Comparison of ENCODE assay signal across 8 mouse cellular contexts in genomic region chr2:20520099-20520475, GRCm38 (mm10).
A peak's percentile ranks its signal among the peaks of the same experiment; 100 is the strongest.
DNase-seq lines count a peak whose midpoint lies in the region; ATAC-seq and TF ChIP-seq lines count a peak whose summit lies in the region.

No protein-coding gene starts in this region.

- no peaks in the 10 kb centered on the region for H3K27me3 ChIP-seq in heart, adult 2 months (ENCODE audit: control insufficient read depth, insufficient read depth, low read length)
- no peaks in the 10 kb centered on the region for H3K27me3 ChIP-seq in heart, embryonic 14.5 days (ENCODE audit: control insufficient read depth, insufficient read depth, low read length)
- no peaks in the 10 kb centered on the region for H3K27me3 ChIP-seq in liver, postnatal 0 days (ENCODE audit: insufficient read depth, low read length)

- ATAC-seq in heart, embryonic 14.5 days (ENCODE audit: insufficient number of reproducible peaks, insufficient read depth, low FRiP score, low read depth), result 0 out of 2 replicates have a peak, but pooled peaks have one; percentile 5
- no peak; the same call in 1 of the 2 replicates for ATAC-seq in liver, postnatal 0 days

- peaks cover 5% of the 10 kb centered on the region for H3K4me1 ChIP-seq in heart, adult 2 months (ENCODE audit: control insufficient read depth, insufficient read depth, low read length)
- H3K4me1 ChIP-seq in heart, embryonic 14.5 days (ENCODE audit: control insufficient read depth in 2 of 2, insufficient read depth in 2 of 2, low read length in 2 of 2), result peaks cover 4 to 19% of the 10 kb centered on the region in 2 experiments
- peaks cover 12% of the 10 kb centered on the region for H3K4me1 ChIP-seq in liver, postnatal 0 days (ENCODE audit: insufficient read depth)

- peak overlapping the region; percentile 68 for H3K4me2 ChIP-seq in heart, embryonic 14.5 days (ENCODE audit: low read length)
- peak overlapping the region; percentile 71 for H3K4me2 ChIP-seq in liver, postnatal 0 days (ENCODE audit: low read depth, low read length)

- peak overlapping the region; percentile 77 for H3K9ac ChIP-seq in heart, adult 2 months (ENCODE audit: low read depth, low read length)
- H3K9ac ChIP-seq in heart, embryonic 14.5 days (ENCODE audit: low read length), result peak overlapping the region; percentile 69
- H3K9ac ChIP-seq in liver, postnatal 0 days (replicated peaks), result peak overlapping the region; percentile 43; the same call in 1 of the 2 replicates

- 0 out of 2 replicates have a peak, but pooled peaks cover 2% of the 10 kb centered on the region for H3K79me2 ChIP-seq in heart, adult 2 months (replicated peaks; ENCODE audit: control insufficient read depth, insufficient read depth, low read length)

- no peaks in the 10 kb centered on the region for H3K9me3 ChIP-seq in heart, embryonic 14.5 days (ENCODE audit: control insufficient read depth, low read length)
- no peaks in the 10 kb centered on the region for H3K9me3 ChIP-seq in liver, postnatal 0 days (ENCODE audit: low read length)

- peaks cover 2% of the 10 kb centered on the region; the same call in 1 of the 2 replicates for H3K36me3 ChIP-seq in heart, adult 2 months (ENCODE audit: control insufficient read depth, insufficient read depth, low read length)
- H3K36me3 ChIP-seq in heart, embryonic 14.5 days (ENCODE audit: control insufficient read depth, insufficient read depth, low read length), result no peaks in the 10 kb centered on the region
- no peaks in the 10 kb centered on the region for H3K36me3 ChIP-seq in liver, postnatal 0 days (replicated peaks; ENCODE audit: insufficient read depth, low read length)

- peak in 1 of 2 experiments; percentile 33 for DNase-seq in heart, adult 2 months
- DNase-seq in heart, adult 8-10 months (ENCODE audit: low spot score), result no peak
- peak; percentile 60 for DNase-seq in R1 (ENCODE audit: low read depth, low spot score)
- no peak for DNase-seq in liver, postnatal 0 days
- no peak for DNase-seq in right cerebral cortex, postnatal 36 days (ENCODE audit: low spot score in 2 of 2)
- no peak for DNase-seq in frontal cortex, postnatal 10 days (ENCODE audit: low spot score in 2 of 2)
- DNase-seq in layer of hippocampus, adult 11-12 months (ENCODE audit: low spot score), result no peak

- TF ChIP-seq POLR2A in heart, adult 2 months (IDR thresholded peaks at IDR 0.05; ENCODE audit: insufficient read depth, low read depth, low read length), result no peak

- under 1% methylated on average over 12 of the region's 12 CpGs for WGBS in heart, adult 2 months
- 0% methylated on average over 12 of the region's 12 CpGs for WGBS in heart, embryonic 14.5 days
- 2% methylated on average over 12 of the region's 12 CpGs for WGBS in liver, postnatal 0 days (ENCODE audit: insufficient replicate concordance)

- H3K27ac ChIP-seq in heart, adult 2 months, result peak overlapping the region; percentile 88
- peak overlapping the region; percentile 59 to 76 for H3K27ac ChIP-seq in heart, embryonic 14.5 days (replicated peaks in 1 of 2; ENCODE audit: control insufficient read depth in 1 of 2, insufficient read depth in 1 of 2, low read depth in 2 of 2, low read length in 2 of 2)
- no peak overlapping the region for H3K27ac ChIP-seq in liver, postnatal 0 days (ENCODE audit: low read depth)

- intact Hi-C loops in heart, adult 2 months (cut with DNase I), result loop anchor here (10.0 kb wide), 1 partner anchor 255 kb away; no protein-coding TSS in a partner anchor

- H3K4me3 ChIP-seq in heart, adult 2 months, result peak overlapping the region; percentile 60
- peak overlapping the region; percentile 56 to 59 for H3K4me3 ChIP-seq in heart, embryonic 14.5 days (ENCODE audit: control insufficient read depth in 1 of 2, insufficient read depth in 1 of 2, low read depth in 1 of 2, low read length in 2 of 2)
- H3K4me3 ChIP-seq in liver, postnatal 0 days (ENCODE audit: low read depth, low read length), result peak overlapping the region; percentile 52

- TF ChIP-seq EP300 in heart, adult 2 months (IDR thresholded peaks at IDR 0.05; ENCODE audit: insufficient read depth, low read depth, low read length), result no peak
- TF ChIP-seq EP300 in liver, postnatal 0 days (IDR thresholded peaks at IDR 0.05; ENCODE audit: low read depth), result no peak

- no peak for TF ChIP-seq CTCF in heart, adult 2 months (IDR thresholded peaks at IDR 0.05)
- TF ChIP-seq CTCF in liver, postnatal 0 days (IDR thresholded peaks at IDR 0.05; ENCODE audit: low read depth), result no peak
